Mouse (Mus musculus) MEL (cell line): ENCODE results near the gene Itga9. TPM values are rescaled to one million over a fixed set of nuclear protein-coding genes. Genes with fewer than 3 reads are reported as not detected.

Source experiments
- DNase-seq: peaks from one replicate; pipeline ENCODE4 v3.0.0; 2011; ENCODE audit warnings: low read depth, low spot score
- H3K27ac ChIP-seq: 2 replicates; pipeline ENCODE4 v1.5.1; 2012; ENCODE audit warnings: low read depth, mild to moderate bottlenecking, control low read depth, low read length, moderate library complexity; ENCODE audit not compliant: control insufficient read depth
- H3K27me3 ChIP-seq, 2 experiments: fragments of 150-350 bp in 1 of 2; sonication (generic) in 1 of 2; 2 replicates each; pipeline ENCODE4 v1.6.1; 2012; ENCODE audit warnings: low read length in 2 of 2, mild to moderate bottlenecking in 2 of 2, improper control_type of control experiment in 1 of 2, moderate library complexity in 1 of 2; ENCODE audit not compliant: insufficient read depth in 2 of 2, control insufficient read depth in 1 of 2
- H3K36me3 ChIP-seq, 2 experiments: 2 replicates each; pipeline ENCODE4 v1.6.1; 2012 to 2014; ENCODE audit warnings: low read length in 2 of 2, improper control_type of control experiment in 1 of 2, inconsistent platforms in 1 of 2, mild to moderate bottlenecking in 1 of 2; ENCODE audit not compliant: insufficient read depth in 2 of 2, control insufficient read depth in 1 of 2
- H3K4me1 ChIP-seq, 2 experiments: fragments of 150-350 bp in 1 of 2; sonication (generic) in 1 of 2; 2 replicates each; pipeline ENCODE4 v1.6.1; 2012; ENCODE audit warnings: low read length in 2 of 2, improper control_type of control experiment in 1 of 2, mild to moderate bottlenecking in 1 of 2; ENCODE audit not compliant: insufficient read depth in 2 of 2, control insufficient read depth in 1 of 2
- H3K4me3 ChIP-seq, 2 experiments: fragments of 150-350 bp in 1 of 2; sonication (generic) in 1 of 2; 2 replicates each; pipeline ENCODE4 v1.5.1; 2012; ENCODE audit warnings: low read depth in 2 of 2, low read length in 2 of 2, mild to moderate bottlenecking in 2 of 2, moderate library complexity in 2 of 2, control low read depth in 1 of 2, improper control_type of control experiment in 1 of 2; ENCODE audit not compliant: control insufficient read depth in 1 of 2, insufficient read depth in 1 of 2
- H3K79me2 ChIP-seq: 2 replicates; pipeline ENCODE4 v1.6.1; 2012; ENCODE audit warnings: mild to moderate bottlenecking, low read length, moderate library complexity; ENCODE audit not compliant: control insufficient read depth, poor library complexity, insufficient read depth
- H3K9ac ChIP-seq: 2 replicates; pipeline ENCODE4 v1.6.1; 2012; ENCODE audit warnings: low read depth, mild to moderate bottlenecking, control low read depth, low read length, moderate library complexity; ENCODE audit not compliant: control insufficient read depth, poor library complexity, severe bottlenecking
- H3K9me3 ChIP-seq: fragments of 150-350 bp; sonication (generic); replicated peaks from 2 replicates; pipeline ENCODE4 v1.6.1; 2012; ENCODE audit warnings: mild to moderate bottlenecking, low read length, improper control_type of control experiment, moderate library complexity; ENCODE audit not compliant: insufficient read depth
- BHLHE40 ChIP-seq: IDR thresholded peaks from 2 replicates; pipeline ENCODE4 v1.6.1; 2012; ENCODE audit warnings: low read depth, mild to moderate bottlenecking, inconsistent platforms, low read length, improper control_type of control experiment, borderline replicate concordance
- CHD1 ChIP-seq: IDR thresholded peaks from 2 replicates; pipeline ENCODE4 v1.6.1; 2012; ENCODE audit warnings: low read depth, mild to moderate bottlenecking, inconsistent platforms, low read length, improper control_type of control experiment
- CHD2 ChIP-seq: IDR thresholded peaks from 2 replicates; pipeline ENCODE4 v1.6.1; 2011; ENCODE audit warnings: low read length, improper control_type of control experiment
- E2F4 ChIP-seq: IDR thresholded peaks from 2 replicates; pipeline ENCODE4 v1.6.1; 2011; ENCODE audit warnings: low read depth, low read length, improper control_type of control experiment, borderline replicate concordance
- ELF1 ChIP-seq: IDR thresholded peaks from 2 replicates; pipeline ENCODE4 v1.6.1; 2014; ENCODE audit warnings: low read depth, mild to moderate bottlenecking, inconsistent platforms, low read length, improper control_type of control experiment, moderate library complexity
- GATA1 ChIP-seq: IDR thresholded peaks from 2 replicates; pipeline ENCODE4 v1.6.1; 2011; ENCODE audit warnings: low read depth, low read length, improper control_type of control experiment
- KAT2A ChIP-seq: conservative IDR thresholded peaks from 2 replicates; pipeline ENCODE4 v1.6.1; 2012; ENCODE audit warnings: low read depth, low read length, improper control_type of control experiment, inconsistent platforms
- MAFK ChIP-seq: IDR thresholded peaks from 2 replicates; pipeline ENCODE4 v1.6.1; 2011; ENCODE audit warnings: low read depth, mild to moderate bottlenecking, low read length, improper control_type of control experiment, borderline replicate concordance
- MAX ChIP-seq: IDR thresholded peaks from 2 replicates; pipeline ENCODE4 v1.6.1; 2011; ENCODE audit warnings: low read length, improper control_type of control experiment
- MXI1 ChIP-seq: IDR thresholded peaks from 2 replicates; pipeline ENCODE4 v1.6.1; 2011; ENCODE audit warnings: mild to moderate bottlenecking, low read depth, low read length, improper control_type of control experiment
- MYB ChIP-seq: IDR thresholded peaks from 2 replicates; pipeline ENCODE4 v1.6.1; 2011; ENCODE audit warnings: mild to moderate bottlenecking, low read depth, low read length, improper control_type of control experiment
- MYC ChIP-seq: IDR thresholded peaks from 2 replicates; pipeline ENCODE4 v1.6.1; 2011; ENCODE audit warnings: low read depth, mild to moderate bottlenecking, low read length, improper control_type of control experiment, moderate library complexity
- NELFE ChIP-seq: IDR thresholded peaks from 2 replicates; pipeline ENCODE4 v1.6.1; 2011; ENCODE audit warnings: low read depth, low read length, improper control_type of control experiment
- NRF1 ChIP-seq: IDR thresholded peaks from 2 replicates; pipeline ENCODE4 v1.6.1; 2014; ENCODE audit warnings: low read depth, mild to moderate bottlenecking, inconsistent platforms, low read length, improper control_type of control experiment, moderate library complexity; ENCODE audit not compliant: poor library complexity, insufficient read depth, severe bottlenecking
- POLR2A ChIP-seq, 2 experiments: IDR thresholded peaks; 2 replicates each; pipeline ENCODE4 v1.6.1; 2011 to 2012; ENCODE audit warnings: low read length in 2 of 2, mild to moderate bottlenecking in 2 of 2, control low read depth in 1 of 2, improper control_type of control experiment in 1 of 2, low read depth in 1 of 2, moderate library complexity in 1 of 2; ENCODE audit not compliant: control insufficient read depth in 1 of 2, insufficient read depth in 1 of 2, poor library complexity in 1 of 2
- POLR2AphosphoS2 ChIP-seq: IDR thresholded peaks from 2 replicates; pipeline ENCODE4 v1.6.1; 2011; ENCODE audit warnings: low read length, improper control_type of control experiment
- TAL1 ChIP-seq: IDR thresholded peaks from 2 replicates; pipeline ENCODE4 v1.6.1; 2012; ENCODE audit warnings: mild to moderate bottlenecking, inconsistent platforms, low read length, moderate library complexity, mixed read lengths
- TBP ChIP-seq: IDR thresholded peaks from 2 replicates; pipeline ENCODE4 v1.8.0; 2011; ENCODE audit warnings: low read depth, low read length, improper control_type of control experiment
- TCF12 ChIP-seq: IDR thresholded peaks from 2 replicates; pipeline ENCODE4 v1.6.1; 2014; ENCODE audit warnings: low read depth, mild to moderate bottlenecking, inconsistent platforms, low read length, improper control_type of control experiment, moderate library complexity
- UBTF ChIP-seq: IDR thresholded peaks from 2 replicates; pipeline ENCODE4 v1.6.1; 2012; ENCODE audit warnings: low read depth, mild to moderate bottlenecking, inconsistent platforms, low read length, improper control_type of control experiment, moderate library complexity, borderline replicate concordance; ENCODE audit not compliant: insufficient read depth
- ZC3H11A ChIP-seq: IDR thresholded peaks from 2 replicates; pipeline ENCODE4 v1.6.1; 2012; ENCODE audit warnings: low read depth, mild to moderate bottlenecking, inconsistent platforms, low read length, improper control_type of control experiment
- polyA plus RNA-seq, 2 experiments: library from polyadenylated mRNA; stranded (reverse) in 1 of 2; unstranded in 1 of 2; fragments of >175 nt in 1 of 2; fragments of >200 nt in 1 of 2; gene quantifications; 2 replicates each; pipeline versions ENCODE4 v1.2.1 to v1.2.4; 2012; ENCODE audit warnings: low replicate concordance in 2 of 2, low read depth in 1 of 2; ENCODE audit not compliant: insufficient read length in 2 of 2, insufficient read depth in 1 of 2, missing spikeins in 1 of 2
- total RNA-seq: library from RNA; depleted of rRNA; stranded (reverse); fragments of 300-350 nt; gene quantifications from 2 replicates; pipeline ENCODE4 v1.2.3, GENCODE M21; 2012

The Itga9 gene
- total and polyA plus RNA-seq, 3 experiments = 0.19 to 0.21 TPM; not detected in 1

DNA sequence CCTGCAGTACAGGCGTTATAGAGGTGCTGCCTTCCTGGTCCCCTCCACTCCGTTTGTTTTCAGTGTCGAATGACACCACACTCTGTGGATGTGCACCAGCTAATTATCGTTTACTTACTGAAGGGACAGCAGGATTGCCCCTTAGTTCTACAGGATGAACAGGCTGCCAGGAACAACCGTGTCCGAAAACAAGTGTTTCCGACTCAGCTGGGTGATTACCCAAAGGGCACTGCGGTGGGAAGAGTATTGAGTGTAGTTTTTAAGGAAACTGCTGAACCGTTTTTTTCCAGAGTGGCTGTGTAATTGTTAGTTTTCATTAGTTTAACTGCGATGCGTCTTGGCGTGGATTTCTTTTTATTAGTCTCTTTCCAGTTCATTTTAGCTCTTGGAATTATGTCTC lies 329.6 kb downstream of the Itga9 start:
- Histone ChIP-seq H3K27ac (no peak overlapping the region), H3K4me1 (no peaks in the 10 kb centered on the region), H3K79me2 (no peaks in the 10 kb centered on the region; the same call in 1 of the 2 replicates), H3K9me3 (no peaks in the 10 kb centered on the region), H3K4me3 (no peak overlapping the region), H3K27me3 (no peaks in the 10 kb centered on the region), H3K9ac (no peak overlapping the region), H3K36me3 (no peaks in the 10 kb centered on the region; a peak in 3 of 4 replicates)
- no peak for DNase-seq
- TF ChIP-seq MYB (no peak), TCF12 (no peak), CHD2 (no peak), NELFE (no peak), MAFK (no peak), POLR2A (IDR thresholded peaks at IDR 0.05; ENCODE audit: control insufficient read depth in 1 of 2, insufficient read depth in 1 of 2, low read depth in 1 of 2, low read length in 2 of 2, poor library complexity in 1 of 2) (no peak), GATA1 (no peak), TAL1 (no peak), UBTF (no peak), MXI1 (no peak), MAX (no peak), BHLHE40 (no peak), KAT2A (no peak), CHD1 (no peak), ZC3H11A (no peak)

- H3K36me3 ChIP-seq = no peaks in the 10 kb centered on the region; a peak in 3 of 4 replicates
- no peaks in the 10 kb centered on the region for H3K9me3 ChIP-seq
- no peak overlapping the region for H3K9ac ChIP-seq
- H3K4me1 ChIP-seq = no peaks in the 10 kb centered on the region
- DNase-seq = no peak
- H3K79me2 ChIP-seq = no peaks in the 10 kb centered on the region; the same call in 1 of the 2 replicates
- H3K4me3 ChIP-seq = no peak overlapping the region
- no peak overlapping the region for H3K27ac ChIP-seq
- no peaks in the 10 kb centered on the region for H3K27me3 ChIP-seq
- TF ChIP-seq POLR2AphosphoS2 (no peak), NRF1 (no peak), POLR2A (IDR thresholded peaks at IDR 0.05; ENCODE audit: control insufficient read depth in 1 of 2, insufficient read depth in 1 of 2, low read depth in 1 of 2, low read length in 2 of 2, poor library complexity in 1 of 2) (no peak), MAX (no peak), ELF1 (no peak), GATA1 (no peak), MYC (no peak), TBP (no peak), TCF12 (no peak), TAL1 (no peak), MYB (no peak), MAFK (no peak), E2F4 (no peak), BHLHE40 (no peak)
Observed at GRCm38 (mm10) chr9:118937515-118937914, 331.0 kb downstream of the Itga9 start.
